Comparison of ENCODE assay signal across 15 mouse cellular contexts in the genomic region with DNA sequence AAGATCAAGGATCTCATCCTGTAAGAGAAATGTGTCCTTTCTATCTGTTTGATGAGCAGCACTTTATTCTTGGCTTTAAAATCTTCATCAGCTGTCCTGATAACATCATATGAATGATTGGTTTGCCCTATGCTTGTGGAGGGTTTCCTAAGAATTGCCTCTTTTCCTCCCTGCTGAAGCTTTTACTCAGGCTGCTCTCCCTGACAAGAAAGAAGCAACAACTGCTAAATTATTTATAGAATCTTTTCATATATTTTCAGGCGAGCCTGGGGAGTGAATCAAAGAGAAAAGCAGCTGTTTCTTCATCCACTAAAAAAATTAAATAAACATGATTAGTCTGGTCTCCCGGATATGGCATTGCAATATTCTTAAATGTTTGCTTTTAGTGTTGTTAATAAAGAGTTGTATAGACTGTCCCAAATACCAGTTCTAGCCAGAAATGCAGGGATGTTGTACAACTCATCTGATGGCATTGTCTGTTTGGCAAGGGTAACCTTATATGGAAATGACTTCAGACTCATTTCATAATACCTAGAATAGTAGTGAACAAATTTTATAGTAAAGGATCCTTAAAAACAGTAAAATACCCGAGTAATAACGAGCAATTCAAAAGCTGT.
"Had no signal": no experiment of that assay in that cellular context is flagged by ENCODE, and none has a peak within 500 bp of the region (broad histone marks: within the 10 kb centered on the region; RNA-seq: fewer than 3 reads in every experiment).

No protein-coding gene starts in this region.

- H3K27ac ChIP-seq: kidney, postnatal 0 days; limb, embryonic 12.5 days; liver, embryonic 13.5 days; macrophage; neural tube, embryonic 12.5 days; stomach, embryonic 15.5 days had no signal

- ATAC-seq: liver, postnatal 0 days had no signal

- H3K9me3 ChIP-seq: limb, embryonic 12.5 days; liver, embryonic 13.5 days; megakaryocyte, embryonic 14.5 days; neural tube, embryonic 12.5 days; stomach, embryonic 15.5 days had no signal

- H3K9ac ChIP-seq: limb, embryonic 12.5 days; liver, embryonic 13.5 days; liver, postnatal 0 days; neural tube, embryonic 12.5 days; stomach, embryonic 15.5 days had no signal

- H3K36me3 ChIP-seq: limb, embryonic 12.5 days; liver, embryonic 13.5 days; neural tube, embryonic 12.5 days; stomach, embryonic 15.5 days had no signal

- H3K27me3 ChIP-seq: limb, embryonic 12.5 days; liver, embryonic 13.5 days; megakaryocyte, embryonic 14.5 days; neural tube, embryonic 12.5 days; stomach, embryonic 15.5 days had no signal

- H3K4me3 ChIP-seq: limb, embryonic 12.5 days; liver, embryonic 13.5 days; megakaryocyte, embryonic 14.5 days; neural tube, embryonic 12.5 days; stomach, embryonic 15.5 days had no signal

- H3K4me2 ChIP-seq: limb, embryonic 12.5 days; liver, embryonic 13.5 days; neural tube, embryonic 12.5 days; stomach, embryonic 15.5 days had no signal

- DNase-seq: kidney, adult 11 months; kidney, adult 9 months; kidney, postnatal 36 days; layer of hippocampus, adult 9-11 months; liver; liver, embryonic 13.5 days; liver, postnatal 0 days; right cerebral cortex, postnatal 14 days; thymus, postnatal 4 days had no signal

- H3K4me1 ChIP-seq: limb, embryonic 12.5 days; liver, embryonic 13.5 days; megakaryocyte, embryonic 14.5 days; neural tube, embryonic 12.5 days; stomach, embryonic 15.5 days had no signal
